Mouse (Mus musculus): ENCODE measurements at regions not wholly inside any gene's neighbourhood (a gene's known extent, or its start where the extent isn't known, plus 50 kb on each side); places are given as distances from the start of the nearest gene placed in this dataset.

DNA sequence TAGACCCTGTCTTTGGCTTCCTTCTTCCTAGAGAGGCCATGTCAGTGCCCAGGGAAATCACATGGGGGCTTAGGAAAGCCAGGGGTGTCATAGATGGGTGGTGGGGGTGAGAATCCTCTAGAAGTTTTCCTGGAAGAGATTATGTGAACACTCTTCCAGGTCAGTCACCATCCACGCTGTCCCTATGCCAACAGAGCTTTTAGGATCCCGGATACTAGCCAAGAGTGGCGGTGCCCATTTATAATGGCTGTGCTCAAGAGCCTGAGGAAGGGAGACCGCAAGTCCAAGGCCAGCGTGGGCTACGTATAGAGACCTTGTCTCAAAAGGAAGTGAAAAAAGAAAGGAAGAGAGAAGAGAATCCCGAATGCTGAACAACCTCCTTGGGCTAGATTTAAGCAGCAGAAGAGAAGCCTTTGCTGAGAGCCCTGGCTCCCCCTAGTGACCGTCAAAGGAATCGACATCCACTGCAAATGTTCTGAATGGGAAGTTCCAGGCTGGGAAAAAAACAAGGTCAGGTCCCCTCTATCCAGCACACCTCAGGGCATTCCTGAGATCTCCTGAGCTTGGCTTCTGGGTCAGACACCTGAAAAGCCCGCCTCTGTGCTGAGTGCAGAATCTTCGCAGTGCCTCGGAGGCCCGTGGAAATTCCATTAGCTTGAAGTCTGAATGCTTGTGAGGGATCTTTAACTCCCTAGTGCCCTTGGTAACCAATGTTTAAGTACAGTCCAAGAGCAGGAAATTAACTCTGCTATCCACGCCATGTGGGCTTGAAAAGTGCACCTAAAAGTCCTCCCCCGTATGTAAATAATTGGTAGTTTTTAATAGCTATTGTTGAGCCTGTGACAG, 50.5 kb upstream of the Cdh5 start:
- DNase-seq = peak in 1 of 2 experiments; percentile 39

DNA sequence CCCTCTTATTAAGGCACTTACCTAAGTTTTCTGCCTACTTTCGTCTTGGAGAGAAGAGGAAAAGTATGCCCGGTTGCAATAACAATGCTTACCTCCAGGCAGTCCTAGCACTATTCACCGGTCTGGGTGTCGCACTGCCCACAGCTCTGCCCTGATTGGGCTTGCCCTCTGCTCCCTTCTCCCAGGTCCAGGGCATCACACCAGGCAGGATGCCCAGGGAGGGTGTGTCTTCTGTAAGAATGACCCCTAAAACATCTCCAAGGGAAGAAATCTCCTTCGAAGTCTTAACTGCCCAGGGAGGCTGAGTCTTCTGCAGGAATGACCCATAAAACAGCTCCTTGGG, 49.9 kb upstream of the Cdh5 start:
- DNase-seq = no peak
